Mouse (Mus musculus): ENCODE data around the gene Amigo2.

GRCm38 (mm10) chr15:97266236-97266845, 19.3 kb upstream of the Amigo2 start:
- TF ChIP-seq CTCF (IDR thresholded peaks at IDR 0.05) (no peak), POLR2A (IDR thresholded peaks at IDR 0.05; ENCODE audit: insufficient read depth, low read depth, low read length) (no peak), EP300 (IDR thresholded peaks at IDR 0.05; ENCODE audit: insufficient read depth, low read depth, low read length) (no peak)

All from heart, adult 2 months (tissue).